Mouse (Mus musculus) myocyte (in vitro differentiated cells): ENCODE results near the gene Msrb2. TPM values are rescaled to one million over a fixed set of nuclear protein-coding genes. Genes with fewer than 3 reads are reported as not detected.

Source experiments
- H3K27me3 ChIP-seq: one replicate; pipeline ENCODE4 v1.6.1; 2011; ENCODE audit not compliant: control insufficient read depth, insufficient read depth, insufficient read length
- H3K36me3 ChIP-seq: one replicate; pipeline ENCODE4 v1.6.1; 2011; ENCODE audit not compliant: control insufficient read depth, insufficient read depth
- H3K4me2 ChIP-seq: one replicate; pipeline ENCODE4 v1.6.1; 2011; ENCODE audit warnings: low read depth, control low read depth
- H3K4me3 ChIP-seq: one replicate; pipeline ENCODE4 v1.5.1; 2011; ENCODE audit warnings: mild to moderate bottlenecking, control low read depth, moderate library complexity
- H3K79me2 ChIP-seq: one replicate; pipeline ENCODE4 v1.6.1; 2011; ENCODE audit not compliant: control insufficient read depth, insufficient read depth
- H3ac ChIP-seq: one replicate; pipeline ENCODE4 v1.6.1; 2011; ENCODE audit not compliant: control insufficient read depth, insufficient read length
- CEBPB ChIP-seq: IDR thresholded peaks from 2 replicates; pipeline ENCODE4 v1.6.1; 2011; ENCODE audit warnings: mild to moderate bottlenecking, moderate library complexity; ENCODE audit not compliant: poor library complexity, insufficient read depth, severe bottlenecking
- E2F4 ChIP-seq: IDR thresholded peaks from one replicate; pipeline ENCODE4 v1.6.1; 2011; ENCODE audit warnings: mild to moderate bottlenecking, control low read depth, moderate library complexity; ENCODE audit not compliant: insufficient read depth
- MAX ChIP-seq: IDR thresholded peaks from one replicate; pipeline ENCODE4 v1.6.1; 2011; ENCODE audit warnings: low read depth, mild to moderate bottlenecking, control low read depth
- MYOD1 ChIP-seq, 3 experiments: IDR thresholded peaks; one replicate each; pipeline ENCODE4 v1.6.1; 2011; ENCODE audit warnings: control low read depth in 2 of 3, low read depth in 2 of 3, mild to moderate bottlenecking in 2 of 3, moderate library complexity in 1 of 3; ENCODE audit not compliant: insufficient read length in 2 of 3, control insufficient read depth in 1 of 3
- MYOG ChIP-seq, 3 experiments: IDR thresholded peaks; one replicate each; pipeline ENCODE4 v1.6.1; 2011; ENCODE audit warnings: control low read depth in 2 of 3, low read depth in 2 of 3, mild to moderate bottlenecking in 2 of 3; ENCODE audit not compliant: insufficient read length in 2 of 3, control insufficient read depth in 1 of 3, insufficient read depth in 1 of 3
- POLR2A ChIP-seq: IDR thresholded peaks from one replicate; pipeline ENCODE4 v1.6.1; 2011; ENCODE audit warnings: low read depth, mild to moderate bottlenecking, control low read depth, moderate library complexity; ENCODE audit not compliant: insufficient read length
- POLR2AphosphoS2 ChIP-seq: IDR thresholded peaks from one replicate; pipeline ENCODE4 v1.6.1; 2011; ENCODE audit warnings: low read depth, control low read depth; ENCODE audit not compliant: insufficient read length
- REST ChIP-seq: IDR thresholded peaks from one replicate; pipeline ENCODE4 v1.6.1; 2011; ENCODE audit warnings: mild to moderate bottlenecking, control low read depth, moderate library complexity; ENCODE audit not compliant: insufficient read depth, insufficient read length
- SRF ChIP-seq: IDR thresholded peaks from one replicate; pipeline ENCODE4 v1.6.1; 2011; ENCODE audit warnings: low read depth; ENCODE audit not compliant: control insufficient read depth, insufficient read length
- TCF12 ChIP-seq: IDR thresholded peaks from one replicate; pipeline ENCODE4 v1.6.1; 2011; ENCODE audit warnings: mild to moderate bottlenecking, control low read depth; ENCODE audit not compliant: poor library complexity, insufficient read depth, severe bottlenecking
- TCF3 ChIP-seq: IDR thresholded peaks from one replicate; pipeline ENCODE4 v1.6.1; 2011; ENCODE audit warnings: low read depth, control low read depth; ENCODE audit not compliant: insufficient read length
- USF1 ChIP-seq: IDR thresholded peaks from one replicate; pipeline ENCODE4 v1.6.1; 2011; ENCODE audit warnings: low read depth, mild to moderate bottlenecking, control low read depth, moderate library complexity
- polyA plus RNA-seq: library from polyadenylated mRNA; unstranded; fragments of >200 nt; fragmentation: generic; extraction: Trizol; gene quantifications from one replicate; pipeline ENCODE4 v1.2.1, GENCODE M21; 2012; ENCODE audit warnings: missing spikeins

Msrb2 gene
- polyA plus RNA-seq, 1 experiment, result 2.5 TPM

- no peak for TF ChIP-seq MAX
- no peak for TF ChIP-seq TCF12
- no peak for TF ChIP-seq REST
- no peak for TF ChIP-seq MYOD1 (IDR thresholded peaks at IDR 0.05; ENCODE audit: control insufficient read depth in 1 of 3, insufficient read length in 2 of 3, low read depth in 2 of 3)
- TF ChIP-seq MYOG (IDR thresholded peaks at IDR 0.05; ENCODE audit: control insufficient read depth in 1 of 3, insufficient read depth in 1 of 3, insufficient read length in 2 of 3, low read depth in 2 of 3), result no peak
- TF ChIP-seq TCF3, result no peak
- no peak for TF ChIP-seq POLR2AphosphoS2
- TF ChIP-seq USF1, result no peak
- no peak for TF ChIP-seq POLR2A
- no peak for TF ChIP-seq SRF
- no peak for TF ChIP-seq E2F4
- TF ChIP-seq CEBPB, result no peak
- H3K4me2 ChIP-seq, result peak overlapping the region; percentile 43
- no peaks in the 10 kb centered on the region for H3K79me2 ChIP-seq
- H3K27me3 ChIP-seq, result no peaks in the 10 kb centered on the region
- H3K36me3 ChIP-seq, result no peaks in the 10 kb centered on the region
- no peak overlapping the region for H3K4me3 ChIP-seq
- no peak overlapping the region for H3ac ChIP-seq
These were observed 26.4 kb upstream of the Msrb2 start for GRCm38 (mm10) chr2:19344636-19345413.

GRCm38 (mm10) chr2:19345414-19345964 is 25.8 kb upstream of the Msrb2 start:
- H3K36me3 ChIP-seq, result no peaks in the 10 kb centered on the region
- H3K4me2 ChIP-seq, result no peak overlapping the region
- H3ac ChIP-seq, result no peak overlapping the region
- no peak overlapping the region for H3K4me3 ChIP-seq
- H3K27me3 ChIP-seq, result no peaks in the 10 kb centered on the region
- no peak for TF ChIP-seq CEBPB
- no peak for TF ChIP-seq MYOD1 (IDR thresholded peaks at IDR 0.05; ENCODE audit: control insufficient read depth in 1 of 3, insufficient read length in 2 of 3, low read depth in 2 of 3)
- no peak for TF ChIP-seq TCF12
- no peak for TF ChIP-seq TCF3
- TF ChIP-seq POLR2AphosphoS2, result no peak
- no peak for TF ChIP-seq REST
- no peak for TF ChIP-seq POLR2A
- no peak for TF ChIP-seq USF1
- no peak for TF ChIP-seq SRF
- no peak for TF ChIP-seq MAX
- TF ChIP-seq E2F4, result no peak
- no peak for TF ChIP-seq MYOG (IDR thresholded peaks at IDR 0.05; ENCODE audit: control insufficient read depth in 1 of 3, insufficient read depth in 1 of 3, insufficient read length in 2 of 3, low read depth in 2 of 3)
- no peaks in the 10 kb centered on the region for H3K79me2 ChIP-seq

GRCm38 (mm10) chr2:19348454-19348853 is 22.8 kb upstream of the Msrb2 start:
- H3K36me3 ChIP-seq, result no peaks in the 10 kb centered on the region
- H3K4me3 ChIP-seq, result no peak overlapping the region
- H3K4me2 ChIP-seq, result no peak overlapping the region
- H3ac ChIP-seq, result no peak overlapping the region
- H3K79me2 ChIP-seq, result no peaks in the 10 kb centered on the region
- no peak for TF ChIP-seq MYOG (IDR thresholded peaks at IDR 0.05; ENCODE audit: control insufficient read depth in 1 of 3, insufficient read depth in 1 of 3, insufficient read length in 2 of 3, low read depth in 2 of 3)
- no peak for TF ChIP-seq E2F4
- no peak for TF ChIP-seq TCF3
- no peaks in the 10 kb centered on the region for H3K27me3 ChIP-seq

- Histone ChIP-seq H3K4me2 (no peak overlapping the region), H3K27me3 (no peaks in the 10 kb centered on the region), H3K36me3 (no peaks in the 10 kb centered on the region), H3K79me2 (no peaks in the 10 kb centered on the region), H3K4me3 (no peak overlapping the region), H3ac (no peak overlapping the region)
- TF ChIP-seq POLR2A, result no peak
- no peak for TF ChIP-seq USF1
- TF ChIP-seq TCF3, result no peak
- no peak for TF ChIP-seq E2F4
- no peak for TF ChIP-seq TCF12
- TF ChIP-seq CEBPB, result no peak
- TF ChIP-seq REST, result no peak
- no peak for TF ChIP-seq SRF
- no peak for TF ChIP-seq MYOG (IDR thresholded peaks at IDR 0.05; ENCODE audit: control insufficient read depth in 1 of 3, insufficient read depth in 1 of 3, insufficient read length in 2 of 3, low read depth in 2 of 3)
- no peak for TF ChIP-seq MYOD1 (IDR thresholded peaks at IDR 0.05; ENCODE audit: control insufficient read depth in 1 of 3, insufficient read length in 2 of 3, low read depth in 2 of 3)
- no peak for TF ChIP-seq MAX
- TF ChIP-seq POLR2AphosphoS2, result no peak
These were observed 21.1 kb upstream of the Msrb2 start for GRCm38 (mm10) chr2:19350167-19350566.
